Mouse (Mus musculus): Measurements from ENCODE around the gene Jade1. TPM values are rescaled to one million over a fixed set of nuclear protein-coding genes. Genes with fewer than 3 reads are reported as not detected.
A peak's percentile ranks its signal among the peaks of the same experiment; 100 is the strongest.

Jade1 gene
- 17.1 and 18.9 TPM in 2 replicates for polyA plus RNA-seq (2015; fragmentation: Nextera tagmentation; extraction: Ambion mirVana)

DNA sequence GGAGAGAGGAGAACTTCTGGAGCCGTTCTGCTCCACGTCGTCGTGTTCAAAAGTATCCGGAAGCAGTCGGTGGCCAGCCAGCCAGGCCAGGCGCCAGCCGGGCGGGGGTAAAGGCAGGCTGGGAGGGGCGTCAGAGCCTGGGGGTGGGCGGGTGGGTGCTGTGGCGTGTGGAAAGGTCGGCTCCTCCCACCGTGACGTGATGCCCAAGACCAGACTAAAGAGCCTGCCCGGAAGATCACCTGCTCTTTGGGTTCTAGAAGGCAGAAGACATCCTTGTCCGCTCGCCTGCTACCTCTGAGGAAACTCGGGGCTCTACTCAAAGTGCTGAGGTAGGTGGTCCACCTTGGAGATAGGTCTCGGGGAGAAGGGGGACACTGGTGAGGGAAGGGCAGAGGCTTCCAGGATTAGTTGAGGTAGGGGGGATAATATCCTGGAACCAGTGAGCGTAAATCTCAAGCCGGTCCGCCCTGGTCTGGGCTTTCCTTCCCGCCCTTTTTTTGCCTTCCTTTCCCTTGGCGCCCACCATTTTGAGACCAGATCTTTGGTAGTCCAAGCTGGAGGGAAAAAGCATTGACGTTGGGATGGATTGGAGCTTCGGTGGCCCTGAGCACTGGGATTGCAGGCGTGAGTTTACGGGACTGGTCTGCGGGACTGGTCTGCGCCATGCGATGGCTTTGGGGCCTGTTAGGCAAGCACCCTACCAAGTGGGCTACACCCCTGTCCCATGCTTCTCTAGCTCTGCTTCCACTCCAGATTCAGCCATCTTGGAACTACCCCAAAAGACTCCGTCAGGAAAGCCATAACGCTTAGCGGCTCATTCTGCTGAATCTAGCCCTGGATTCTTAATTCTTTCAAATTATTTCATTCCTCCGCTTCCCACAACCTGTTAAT lies at the start of gene Jade1:
Gene Jade1 (plus strand): TSS at position 241 of the 891 bp plus-strand sequence.
- Histone ChIP-seq H3K4me2 (no peak within 1 kb of the TSS), H3K9ac (no peak within 1 kb of the TSS), H3K27ac (no peak within 1 kb of the TSS), H3K9me3 (replicated peaks) (0 out of 2 replicates have a peak, but pooled peaks cover 9% of the 10 kb centered on the region), H3K4me1 (no peaks in the 10 kb centered on the region), H3K36me3 (ENCODE audit: poor library complexity, severe bottlenecking) (no peaks in the 10 kb centered on the region), H3K27me3 (no peaks in the 10 kb centered on the region), H3K4me3 (no peak within 1 kb of the TSS)
- no peak for ATAC-seq
- 98% methylated on average over 36 of the region's 36 CpGs for WGBS

DNA sequence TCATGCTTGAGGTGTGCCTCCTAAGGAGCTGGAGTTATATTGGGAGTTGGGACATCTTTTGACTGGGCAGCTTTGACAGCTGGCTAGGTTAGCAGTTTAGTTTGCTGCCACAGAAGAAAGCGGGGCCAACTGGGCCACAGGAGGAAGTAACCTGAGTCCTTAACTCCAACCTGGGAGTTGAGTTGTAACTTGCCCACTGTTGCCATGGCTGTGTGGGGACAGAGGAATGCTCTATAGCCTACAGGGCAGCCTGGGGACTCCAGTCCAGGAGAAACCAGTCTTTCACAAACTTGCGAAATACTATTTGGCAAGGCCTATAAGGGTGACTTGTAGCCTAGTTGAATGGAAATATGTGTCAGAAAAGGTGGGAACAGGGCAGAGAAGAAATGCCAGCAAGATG lies 46.1 kb upstream of the Jade1 start:
- ATAC-seq, result no peak
- WGBS, result 88% methylated on average over 2 of the region's 2 CpGs
- H3K27me3 ChIP-seq, result no peaks in the 10 kb centered on the region
- no peak overlapping the region for H3K4me3 ChIP-seq
- H3K4me1 ChIP-seq, result peaks cover 6% of the 10 kb centered on the region; the same call in 1 of the 2 replicates
- H3K27ac ChIP-seq, result no peak overlapping the region
- no peaks in the 10 kb centered on the region for H3K36me3 ChIP-seq (ENCODE audit: poor library complexity, severe bottlenecking)
- H3K4me2 ChIP-seq, result no peak overlapping the region
- no peak overlapping the region for H3K9ac ChIP-seq
- H3K9me3 ChIP-seq (replicated peaks), result no peaks in the 10 kb centered on the region

DNA sequence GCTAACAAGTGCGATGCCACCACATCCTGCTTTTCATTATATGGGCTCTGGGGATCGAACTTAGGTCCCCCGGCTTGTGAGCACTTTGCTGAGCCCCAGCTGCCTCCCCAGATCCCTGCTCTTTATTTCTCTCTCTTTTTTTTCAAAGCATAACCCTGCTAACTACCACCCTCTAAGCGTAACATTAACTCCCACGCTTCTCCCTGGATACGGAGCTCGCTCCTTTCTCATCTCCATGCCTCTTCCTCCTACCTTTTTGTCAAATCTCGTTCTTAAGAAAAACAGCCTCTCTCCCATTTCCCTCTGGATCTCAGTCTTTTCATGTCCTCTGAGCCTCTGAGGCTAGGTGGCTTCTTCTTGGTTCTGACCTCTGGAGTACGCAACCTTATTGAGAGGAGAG lies 45.3 kb upstream of the Jade1 start:
- Histone ChIP-seq H3K36me3 (ENCODE audit: poor library complexity, severe bottlenecking) (no peaks in the 10 kb centered on the region), H3K4me3 (no peak overlapping the region), H3K27ac (no peak overlapping the region), H3K4me2 (no peak overlapping the region), H3K27me3 (no peaks in the 10 kb centered on the region), H3K4me1 (peaks cover 6% of the 10 kb centered on the region; the same call in 1 of the 2 replicates), H3K9ac (no peak overlapping the region), H3K9me3 (replicated peaks) (no peaks in the 10 kb centered on the region)
- no peak for ATAC-seq
- WGBS, result 83% methylated on average over 9 of the region's 9 CpGs

DNA sequence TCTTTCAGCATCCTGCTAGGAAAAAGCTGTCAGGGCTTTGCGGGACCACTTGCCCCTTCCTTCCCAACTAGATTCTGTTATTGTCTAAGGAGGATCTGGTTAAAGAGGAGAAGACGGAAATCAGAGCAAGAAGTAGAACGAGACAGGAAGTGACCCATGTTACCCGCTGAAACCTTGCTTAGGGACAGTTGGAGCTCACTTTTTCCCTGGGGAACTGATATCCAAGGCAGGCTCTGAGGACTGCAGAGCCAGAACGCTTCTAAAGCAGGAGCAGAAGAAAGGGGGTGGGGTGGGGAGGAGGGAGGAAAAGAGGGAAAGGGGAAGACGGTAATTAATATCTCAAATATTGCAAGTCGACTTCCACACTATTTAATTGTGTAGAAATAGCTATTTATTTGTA lies 44.8 kb upstream of the Jade1 start:
- Histone ChIP-seq H3K4me2 (no peak overlapping the region), H3K9ac (no peak overlapping the region), H3K9me3 (replicated peaks) (no peaks in the 10 kb centered on the region), H3K4me3 (no peak overlapping the region), H3K4me1 (peaks cover 6% of the 10 kb centered on the region; the same call in 1 of the 2 replicates), H3K27me3 (no peaks in the 10 kb centered on the region), H3K27ac (no peak overlapping the region), H3K36me3 (ENCODE audit: poor library complexity, severe bottlenecking) (no peaks in the 10 kb centered on the region)
- no peak for ATAC-seq
- 72% methylated on average over 7 of the region's 7 CpGs for WGBS

DNA sequence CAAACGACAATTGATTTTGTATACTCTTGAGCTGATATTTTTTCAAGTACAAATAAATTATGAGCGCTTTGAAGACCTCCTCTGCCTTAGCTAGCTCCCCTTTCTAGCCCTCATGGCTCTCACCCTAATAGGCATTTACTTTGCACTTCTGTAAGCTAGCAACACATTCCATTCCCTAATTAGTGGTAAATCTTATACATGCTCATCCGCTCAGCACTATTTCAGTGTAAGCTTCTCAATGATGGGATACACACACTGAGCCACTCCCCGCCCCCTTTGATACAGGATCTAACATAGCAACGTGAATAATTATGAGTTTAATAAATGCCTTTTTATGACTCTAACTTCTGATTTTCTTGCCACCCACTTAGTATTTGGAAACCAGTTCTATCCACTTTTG lies 41.5 kb upstream of the Jade1 start:
- no peaks in the 10 kb centered on the region for H3K36me3 ChIP-seq (ENCODE audit: poor library complexity, severe bottlenecking)
- H3K9me3 ChIP-seq (replicated peaks), result no peaks in the 10 kb centered on the region
- H3K27me3 ChIP-seq, result no peaks in the 10 kb centered on the region
- ATAC-seq, result peak; percentile 54; the same call in 1 of the 2 replicates
- H3K4me2 ChIP-seq, result no peak overlapping the region
- H3K27ac ChIP-seq, result no peak overlapping the region
- H3K4me1 ChIP-seq, result peaks cover 6% of the 10 kb centered on the region; the same call in 1 of the 2 replicates
- no peak overlapping the region for H3K4me3 ChIP-seq
- H3K9ac ChIP-seq, result no peak overlapping the region
- WGBS, result 30% methylated on average over 5 of the region's 5 CpGs

DNA sequence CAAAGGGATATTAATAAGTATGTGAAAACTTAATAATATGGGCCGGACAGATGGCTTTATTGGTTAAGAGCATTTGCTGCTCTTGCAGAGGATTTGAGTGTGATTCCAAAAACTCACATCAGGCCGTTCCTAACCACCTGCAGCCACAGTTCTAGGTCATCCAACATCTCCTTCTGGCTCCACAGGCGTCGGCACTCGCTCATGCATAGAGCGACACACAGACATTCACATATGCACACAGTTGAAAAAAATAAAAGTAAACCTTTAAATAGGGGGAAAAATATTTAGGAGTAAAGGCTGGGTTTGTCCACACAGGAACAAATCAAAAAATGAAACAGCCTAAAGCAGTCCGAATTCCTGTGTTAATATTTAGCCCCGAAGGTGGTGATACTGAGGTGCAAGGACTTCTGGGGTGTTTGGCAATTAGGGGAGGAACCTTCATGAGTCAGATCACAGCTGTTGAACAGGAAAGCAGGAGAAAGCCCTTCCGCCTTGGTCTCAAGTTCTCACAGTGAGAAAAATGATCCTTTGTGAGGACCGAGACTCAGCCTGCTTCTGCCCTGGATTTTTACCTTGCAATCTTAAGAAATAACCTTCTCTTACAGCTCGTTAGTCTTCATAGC lies 40.7 kb upstream of the Jade1 start:
- Histone ChIP-seq H3K4me2 (no peak overlapping the region), H3K27ac (no peak overlapping the region), H3K36me3 (ENCODE audit: poor library complexity, severe bottlenecking) (no peaks in the 10 kb centered on the region), H3K9me3 (replicated peaks) (no peaks in the 10 kb centered on the region), H3K9ac (no peak overlapping the region), H3K4me3 (no peak overlapping the region), H3K4me1 (peaks cover 6% of the 10 kb centered on the region; the same call in 1 of the 2 replicates), H3K27me3 (peaks cover 2% of the 10 kb centered on the region; the same call in 1 of the 2 replicates)
- no peak for ATAC-seq
- WGBS, result 73% methylated on average over 11 of the region's 11 CpGs

DNA sequence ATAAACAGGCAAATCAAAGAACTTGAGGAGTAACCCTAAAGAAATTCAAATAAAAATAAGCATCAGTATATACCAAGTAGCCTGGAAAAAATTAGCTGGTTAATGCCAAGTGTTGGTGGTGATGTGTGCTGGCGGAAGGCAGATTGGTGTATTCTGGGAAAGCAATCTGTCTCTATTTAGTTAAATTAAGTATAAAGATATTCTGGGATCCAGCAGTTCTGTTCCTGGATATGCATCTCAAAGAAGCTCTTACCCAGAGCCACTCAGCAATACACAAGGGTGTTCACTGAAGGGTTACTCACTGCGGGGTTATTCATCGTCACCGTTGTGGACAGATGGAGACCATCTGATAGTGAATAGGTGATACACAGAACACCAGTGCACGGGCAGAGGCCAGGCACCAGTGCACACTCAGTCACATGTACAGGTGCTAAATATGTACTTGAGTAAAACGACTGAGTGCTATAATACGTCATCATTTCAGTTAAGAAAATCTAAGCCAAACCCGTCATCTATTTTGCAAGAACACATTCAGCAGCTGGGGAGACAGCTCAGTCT lies 38.5 kb upstream of the Jade1 start:
- H3K27me3 ChIP-seq, result peaks cover 9% of the 10 kb centered on the region; the same call in 1 of the 2 replicates
- ATAC-seq, result peak; percentile 52
- H3K4me3 ChIP-seq, result no peak overlapping the region
- peaks cover 10% of the 10 kb centered on the region for H3K4me1 ChIP-seq
- H3K36me3 ChIP-seq (ENCODE audit: poor library complexity, severe bottlenecking), result no peaks in the 10 kb centered on the region
- no peak overlapping the region for H3K9ac ChIP-seq
- H3K9me3 ChIP-seq (replicated peaks), result no peaks in the 10 kb centered on the region
- WGBS, result 76% methylated on average over 8 of the region's 8 CpGs
- no peak overlapping the region for H3K4me2 ChIP-seq
- no peak overlapping the region for H3K27ac ChIP-seq

DNA sequence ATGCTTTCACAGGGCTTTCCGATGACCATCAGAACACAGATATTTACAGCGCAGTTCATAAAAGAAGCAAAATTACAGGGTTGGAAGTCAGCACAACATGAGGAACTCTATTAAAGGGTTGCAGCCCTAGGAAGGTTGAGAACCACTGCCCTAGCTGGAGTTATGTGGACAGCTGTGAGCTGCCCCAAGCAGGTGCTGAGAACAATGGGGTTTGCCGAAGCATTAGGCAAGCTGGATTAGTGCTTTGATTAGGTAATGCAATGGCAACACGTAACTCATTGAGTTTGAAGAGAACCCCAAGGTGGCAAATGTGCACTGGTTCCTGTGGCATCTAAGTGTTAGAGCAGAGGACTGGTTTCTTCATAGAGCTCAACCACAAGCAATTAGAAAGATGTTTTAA lies 34.6 kb upstream of the Jade1 start:
- 74% methylated on average over 4 of the region's 4 CpGs for WGBS
- no peaks in the 10 kb centered on the region for H3K36me3 ChIP-seq (ENCODE audit: poor library complexity, severe bottlenecking)

DNA sequence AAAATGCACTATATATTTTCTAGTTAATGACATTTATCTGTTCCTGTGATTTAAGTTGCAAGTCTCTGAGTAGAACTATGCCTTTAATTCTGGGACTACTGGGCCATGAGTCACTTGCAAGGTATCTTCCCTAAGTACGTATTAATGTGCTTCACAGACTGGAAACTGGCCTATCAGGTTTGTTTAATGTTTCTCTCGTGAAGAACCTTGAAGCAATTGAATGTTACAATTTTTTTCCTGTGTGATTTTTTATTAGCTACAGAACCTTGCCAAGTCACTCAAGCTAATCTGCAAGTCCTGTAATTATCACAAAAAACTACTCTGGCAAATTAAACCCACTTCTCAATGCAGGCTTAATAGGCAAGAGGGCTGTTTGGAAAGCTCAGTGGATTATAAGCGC lies 33.8 kb upstream of the Jade1 start:
- Histone ChIP-seq H3K27me3 (peaks cover 9% of the 10 kb centered on the region; the same call in 1 of the 2 replicates), H3K4me1 (peaks cover 7% of the 10 kb centered on the region), H3K9me3 (replicated peaks) (no peaks in the 10 kb centered on the region), H3K36me3 (ENCODE audit: poor library complexity, severe bottlenecking) (no peaks in the 10 kb centered on the region), H3K27ac (no peak overlapping the region), H3K4me3 (no peak overlapping the region), H3K4me2 (no peak overlapping the region), H3K9ac (no peak overlapping the region)
- ATAC-seq, result no peak
- 36% methylated on average over 3 of the region's 3 CpGs for WGBS

More for the DNA sequence above, 34.6 kb upstream of the Jade1 start:
- Histone ChIP-seq H3K9ac (no peak overlapping the region), H3K4me1 (peaks cover 7% of the 10 kb centered on the region), H3K4me3 (no peak overlapping the region), H3K9me3 (replicated peaks) (no peaks in the 10 kb centered on the region), H3K4me2 (no peak overlapping the region), H3K27ac (no peak overlapping the region), H3K27me3 (peaks cover 9% of the 10 kb centered on the region; the same call in 1 of the 2 replicates)
- no peak for ATAC-seq

DNA sequence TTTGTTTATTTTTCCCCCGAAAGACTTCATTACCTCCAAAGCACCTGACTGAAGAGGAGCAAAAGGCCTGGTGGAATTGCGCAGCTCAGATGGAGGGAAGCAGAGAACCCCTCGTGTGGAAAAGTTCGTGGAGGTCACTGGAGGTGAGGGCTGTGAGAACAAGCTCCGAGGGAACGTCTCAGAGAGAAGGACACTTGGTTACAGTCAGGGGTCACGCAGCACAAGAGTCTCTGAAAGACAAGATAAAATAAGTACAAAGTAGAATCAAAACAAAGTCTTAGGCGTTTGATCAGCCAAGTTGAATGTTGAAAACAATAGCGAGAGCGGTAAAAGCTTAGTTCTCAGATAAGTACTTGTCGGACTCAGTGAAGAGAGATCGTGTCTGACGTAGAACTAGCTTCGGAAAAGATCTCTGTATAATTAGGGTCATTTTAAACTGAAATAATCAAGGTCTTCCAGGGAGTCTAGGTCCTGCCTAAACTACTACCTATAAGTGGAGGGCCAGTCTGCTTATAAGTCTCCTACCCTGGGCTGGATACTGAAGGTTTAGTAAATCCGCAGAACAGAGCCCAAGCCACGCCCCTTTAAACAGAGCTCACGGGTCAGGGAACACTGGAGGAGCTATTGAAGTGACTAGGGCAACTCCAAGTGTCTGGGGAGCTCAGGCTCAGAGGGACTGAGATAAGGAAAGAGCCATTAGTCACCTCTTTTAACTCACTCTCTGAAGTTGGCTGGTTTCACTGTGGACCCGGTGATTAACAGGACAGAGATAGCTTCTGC lies 33.1 kb upstream of the Jade1 start:
- Histone ChIP-seq H3K9me3 (replicated peaks) (no peaks in the 10 kb centered on the region), H3K4me3 (no peak overlapping the region), H3K9ac (no peak overlapping the region), H3K27me3 (peaks cover 9% of the 10 kb centered on the region; the same call in 1 of the 2 replicates), H3K27ac (no peak overlapping the region), H3K4me1 (peaks cover 7% of the 10 kb centered on the region), H3K36me3 (ENCODE audit: poor library complexity, severe bottlenecking) (no peaks in the 10 kb centered on the region), H3K4me2 (no peak overlapping the region)
- 27% methylated on average over 18 of the region's 18 CpGs for WGBS
- ATAC-seq, result no peak

DNA sequence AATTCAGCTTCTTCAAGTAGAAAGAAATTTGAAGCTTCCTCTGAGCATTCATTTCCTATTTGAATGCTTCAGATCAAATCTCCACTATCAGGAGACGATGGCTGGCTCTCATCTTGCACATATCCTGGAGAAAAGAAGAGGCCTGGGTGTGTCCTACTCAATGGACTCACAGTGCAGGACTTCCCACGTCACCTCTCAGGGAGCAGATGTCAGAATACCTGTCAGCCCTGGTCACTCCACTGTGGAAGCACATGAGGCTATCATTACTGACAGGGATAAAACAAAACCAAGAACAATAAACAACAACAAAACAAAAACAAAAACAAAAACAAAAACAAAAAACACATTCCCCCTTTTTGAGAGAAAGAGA lies 32.5 kb upstream of the Jade1 start:
- peaks cover 9% of the 10 kb centered on the region; the same call in 1 of the 2 replicates for H3K27me3 ChIP-seq
- 59% methylated on average over 2 of the region's 2 CpGs for WGBS
- no peak overlapping the region for H3K27ac ChIP-seq
- no peak overlapping the region for H3K4me2 ChIP-seq
- no peaks in the 10 kb centered on the region for H3K36me3 ChIP-seq (ENCODE audit: poor library complexity, severe bottlenecking)
- no peaks in the 10 kb centered on the region for H3K9me3 ChIP-seq (replicated peaks)
- peaks cover 7% of the 10 kb centered on the region for H3K4me1 ChIP-seq
- H3K4me3 ChIP-seq, result no peak overlapping the region
- no peak for ATAC-seq
- no peak overlapping the region for H3K9ac ChIP-seq

Measured in forebrain, embryonic 13.5 days (tissue).